26 mouse cellular contexts compared by ENCODE assay signal in the genomic region with DNA sequence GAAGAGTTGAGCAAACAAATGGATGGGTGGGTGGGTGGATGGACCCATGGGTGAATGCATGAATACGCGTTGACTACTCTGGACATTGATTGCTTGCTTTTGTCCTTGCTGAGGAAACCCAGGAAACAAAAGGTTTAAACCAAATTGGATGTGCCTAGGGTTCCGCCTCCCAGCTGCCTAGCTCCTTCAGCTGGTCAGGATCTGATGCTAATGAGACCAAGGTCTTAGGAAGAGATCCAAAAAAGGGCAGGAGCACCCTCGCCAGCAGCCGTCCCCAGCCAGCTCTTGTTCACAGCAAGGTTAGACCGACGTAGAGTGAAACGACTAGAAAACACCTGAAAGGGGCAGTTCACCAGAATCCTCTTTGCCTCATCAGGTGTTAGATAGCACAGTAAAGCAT. TPM values are rescaled to one million over a fixed set of nuclear protein-coding genes. Genes with fewer than 3 reads are reported as not detected.
DNase-seq lines count a peak whose midpoint lies in the region; ATAC-seq lines count a peak whose summit lies in the region.
"Had no signal": no experiment of that assay in that cellular context is flagged by ENCODE, and none has a peak within 500 bp of the region (broad histone marks: within the 10 kb centered on the region; RNA-seq: fewer than 3 reads in every experiment).

No protein-coding gene starts in this region.

- no peaks in the 10 kb centered on the region for H3K9me3 ChIP-seq in forebrain, embryonic 14.5 days (replicated peaks; ENCODE audit: control insufficient read depth, low read length)
- H3K9me3 ChIP-seq in forebrain, embryonic 11.5 days (ENCODE audit: control insufficient read depth, low read length) = no peaks in the 10 kb centered on the region
- H3K9me3 ChIP-seq in hindbrain, embryonic 12.5 days (replicated peaks) = no peaks in the 10 kb centered on the region
- H3K9me3 ChIP-seq in hindbrain, embryonic 14.5 days (ENCODE audit: control insufficient read depth, low read length) = no peaks in the 10 kb centered on the region
- no peaks in the 10 kb centered on the region for H3K9me3 ChIP-seq in midbrain, embryonic 15.5 days
- no peaks in the 10 kb centered on the region for H3K9me3 ChIP-seq in midbrain, embryonic 11.5 days (ENCODE audit: control insufficient read depth, low read length)
- H3K9me3 ChIP-seq: embryonic facial prominence, embryonic 12.5 days; heart, embryonic 12.5 days; kidney, embryonic 15.5 days; limb, embryonic 12.5 days; liver, embryonic 15.5 days had no signal

- intact Hi-C loops in left cerebral cortex, postnatal 14 days (cut with DNase I) = no loop called here

- peaks cover 22% of the 10 kb centered on the region for H3K4me1 ChIP-seq in forebrain, embryonic 14.5 days (ENCODE audit: control insufficient read depth, insufficient read depth, low read length)
- H3K4me1 ChIP-seq in forebrain, embryonic 11.5 days (replicated peaks; ENCODE audit: control insufficient read depth, insufficient read depth, low read length) = no peaks in the 10 kb centered on the region
- peaks cover 63% of the 10 kb centered on the region for H3K4me1 ChIP-seq in hindbrain, embryonic 12.5 days
- peaks cover 25% of the 10 kb centered on the region for H3K4me1 ChIP-seq in hindbrain, embryonic 14.5 days (replicated peaks; ENCODE audit: control insufficient read depth, insufficient read depth, low read length)
- H3K4me1 ChIP-seq in midbrain, embryonic 15.5 days = peaks cover 20% of the 10 kb centered on the region
- peaks cover 5% of the 10 kb centered on the region for H3K4me1 ChIP-seq in midbrain, embryonic 11.5 days (ENCODE audit: control insufficient read depth, insufficient read depth, low read length)
- H3K4me1 ChIP-seq: heart, embryonic 12.5 days; limb, embryonic 12.5 days; liver, embryonic 15.5 days had no signal

- no peak overlapping the region for H3K4me2 ChIP-seq in forebrain, embryonic 14.5 days (ENCODE audit: low read length)
- no peak overlapping the region for H3K4me2 ChIP-seq in forebrain, embryonic 11.5 days (ENCODE audit: low read depth, low read length, severe bottlenecking)
- no peak overlapping the region for H3K4me2 ChIP-seq in hindbrain, embryonic 12.5 days (replicated peaks)
- H3K4me2 ChIP-seq in hindbrain, embryonic 14.5 days (replicated peaks) = no peak overlapping the region
- no peak overlapping the region for H3K4me2 ChIP-seq in midbrain, embryonic 15.5 days
- no peak overlapping the region for H3K4me2 ChIP-seq in midbrain, embryonic 11.5 days
- H3K4me2 ChIP-seq: embryonic facial prominence, embryonic 12.5 days; heart, embryonic 12.5 days; kidney, embryonic 15.5 days; limb, embryonic 12.5 days; liver, embryonic 15.5 days; lung, embryonic 14.5 days had no signal

- WGBS in forebrain, embryonic 14.5 days = 35% methylated on average over 8 of the region's 8 CpGs
- WGBS in forebrain, embryonic 11.5 days = 59% methylated on average over 8 of the region's 8 CpGs
- 54% methylated on average over 8 of the region's 8 CpGs for WGBS in hindbrain, embryonic 12.5 days
- WGBS in hindbrain, embryonic 14.5 days = 43% methylated on average over 8 of the region's 8 CpGs
- WGBS in midbrain, embryonic 15.5 days = 57% methylated on average over 8 of the region's 8 CpGs
- 65% methylated on average over 8 of the region's 8 CpGs for WGBS in midbrain, embryonic 11.5 days

- no peak overlapping the region for H3K4me3 ChIP-seq in forebrain, embryonic 14.5 days (ENCODE audit: low read depth, low read length)
- no peak overlapping the region for H3K4me3 ChIP-seq in forebrain, embryonic 11.5 days (ENCODE audit: low read depth, low read length)
- H3K4me3 ChIP-seq in hindbrain, embryonic 12.5 days = no peak overlapping the region
- H3K4me3 ChIP-seq in hindbrain, embryonic 14.5 days (replicated peaks; ENCODE audit: low read length) = no peak overlapping the region
- no peak overlapping the region for H3K4me3 ChIP-seq in midbrain, embryonic 15.5 days
- no peak overlapping the region for H3K4me3 ChIP-seq in midbrain, embryonic 11.5 days (ENCODE audit: low read depth, low read length)
- H3K4me3 ChIP-seq: embryonic facial prominence, embryonic 12.5 days; heart, adult 2 months; heart, embryonic 12.5 days; kidney, embryonic 15.5 days; limb, embryonic 12.5 days; liver, embryonic 15.5 days had no signal

- peak; percentile 17 for DNase-seq in forebrain, embryonic 14.5 days (ENCODE audit: low spot score)
- no peak for DNase-seq in forebrain, embryonic 11.5 days (ENCODE audit: low spot score)
- DNase-seq in hindbrain, embryonic 14.5 days (ENCODE audit: low spot score) = no peak
- DNase-seq in midbrain, embryonic 11.5 days (ENCODE audit: low spot score, missing footprints) = no peak
- DNase-seq in left cerebral cortex, postnatal 14 days (ENCODE audit: low spot score in 2 of 2) = no peak
- DNase-seq: adrenal gland, postnatal 10 days; cerebellum, adult 11 months; cerebellum, adult 9-11 months; embryo, embryonic 11 days; gastrocnemius, postnatal 36 days; heart, adult 2 months; kidney, adult 18-20 months; kidney, postnatal 25 days; lung, embryonic 14.5 days; right cerebral cortex, postnatal 4 days; thymus, adult 18-20 months; thymus, postnatal 25 days had no signal

- ATAC-seq in forebrain, embryonic 14.5 days = no peak
- no peak for ATAC-seq in forebrain, embryonic 11.5 days (replicated peaks; ENCODE audit: low FRiP score)
- ATAC-seq in hindbrain, embryonic 12.5 days (ENCODE audit: low FRiP score) = no peak
- ATAC-seq in hindbrain, embryonic 14.5 days (ENCODE audit: low FRiP score) = no peak
- no peak for ATAC-seq in midbrain, embryonic 15.5 days (replicated peaks)
- ATAC-seq in midbrain, embryonic 11.5 days (ENCODE audit: low FRiP score) = no peak

- H3K9ac ChIP-seq in forebrain, embryonic 14.5 days (ENCODE audit: low read length) = no peak overlapping the region
- H3K9ac ChIP-seq in forebrain, embryonic 11.5 days (ENCODE audit: low read length) = no peak overlapping the region
- no peak overlapping the region for H3K9ac ChIP-seq in hindbrain, embryonic 12.5 days
- H3K9ac ChIP-seq in hindbrain, embryonic 14.5 days = no peak overlapping the region
- no peak overlapping the region for H3K9ac ChIP-seq in midbrain, embryonic 15.5 days
- no peak overlapping the region for H3K9ac ChIP-seq in midbrain, embryonic 11.5 days (ENCODE audit: low read length)
- H3K9ac ChIP-seq: embryonic facial prominence, embryonic 12.5 days; heart, embryonic 12.5 days; kidney, embryonic 15.5 days; limb, embryonic 12.5 days; liver, embryonic 15.5 days; lung, embryonic 14.5 days had no signal

- H3K27ac ChIP-seq in forebrain, embryonic 14.5 days (ENCODE audit: low read depth, low read length) = peak overlapping the region; percentile 58; the same call in 1 of the 2 replicates
- H3K27ac ChIP-seq in forebrain, embryonic 11.5 days (ENCODE audit: low read depth, low read length) = no peak overlapping the region
- H3K27ac ChIP-seq in hindbrain, embryonic 12.5 days = peak overlapping the region; percentile 52; the same call in 1 of the 2 replicates
- H3K27ac ChIP-seq in hindbrain, embryonic 14.5 days = no peak overlapping the region
- H3K27ac ChIP-seq in midbrain, embryonic 15.5 days = 0 out of 2 replicates have a peak overlapping the region, but pooled peaks have one; percentile 2
- H3K27ac ChIP-seq in midbrain, embryonic 11.5 days (ENCODE audit: low read depth, low read length) = no peak overlapping the region
- H3K27ac ChIP-seq: embryonic facial prominence, embryonic 12.5 days; heart, adult 2 months; kidney, embryonic 15.5 days; limb, embryonic 12.5 days; liver, embryonic 15.5 days; stomach, postnatal 0 days had no signal

- H3K36me3 ChIP-seq in forebrain, embryonic 14.5 days (ENCODE audit: control insufficient read depth, insufficient read depth, low read length) = no peaks in the 10 kb centered on the region
- no peaks in the 10 kb centered on the region for H3K36me3 ChIP-seq in forebrain, embryonic 11.5 days (ENCODE audit: control insufficient read depth, insufficient read depth, low read length)
- no peaks in the 10 kb centered on the region for H3K36me3 ChIP-seq in hindbrain, embryonic 12.5 days
- no peaks in the 10 kb centered on the region for H3K36me3 ChIP-seq in hindbrain, embryonic 14.5 days (replicated peaks; ENCODE audit: control insufficient read depth, insufficient read depth)
- no peaks in the 10 kb centered on the region for H3K36me3 ChIP-seq in midbrain, embryonic 15.5 days (replicated peaks)
- H3K36me3 ChIP-seq in midbrain, embryonic 11.5 days (ENCODE audit: control insufficient read depth, insufficient read depth, low read length) = no peaks in the 10 kb centered on the region
- H3K36me3 ChIP-seq: embryonic facial prominence, embryonic 12.5 days; G1E; heart, embryonic 12.5 days; kidney, embryonic 15.5 days; limb, embryonic 12.5 days; liver, embryonic 15.5 days had no signal

- H3K27me3 ChIP-seq in forebrain, embryonic 14.5 days (replicated peaks; ENCODE audit: control insufficient read depth, insufficient read depth, low read length) = no peaks in the 10 kb centered on the region
- no peaks in the 10 kb centered on the region for H3K27me3 ChIP-seq in forebrain, embryonic 11.5 days (ENCODE audit: control insufficient read depth, insufficient read depth, low read length)
- H3K27me3 ChIP-seq in hindbrain, embryonic 12.5 days = no peaks in the 10 kb centered on the region
- H3K27me3 ChIP-seq in hindbrain, embryonic 14.5 days (ENCODE audit: control insufficient read depth, insufficient read depth, low read length) = no peaks in the 10 kb centered on the region
- no peaks in the 10 kb centered on the region for H3K27me3 ChIP-seq in midbrain, embryonic 15.5 days (replicated peaks)
- H3K27me3 ChIP-seq in midbrain, embryonic 11.5 days (ENCODE audit: control insufficient read depth, insufficient read depth, low read length) = no peaks in the 10 kb centered on the region
- H3K27me3 ChIP-seq: embryonic facial prominence, embryonic 12.5 days; heart, embryonic 12.5 days; kidney, embryonic 15.5 days; limb, embryonic 12.5 days; liver, embryonic 15.5 days had no signal

RNA-seq across cellular contexts. Expression of a gene that starts 11.4 kb away (rescaled TPM):
- polyA plus RNA-seq in forebrain, embryonic 14.5 days (2014; fragmentation: Nextera tagmentation; extraction: Ambion mirVana) = 5.9 and 7.0 TPM in 2 replicates
- polyA plus RNA-seq in forebrain, embryonic 11.5 days (2014; fragmentation: Nextera tagmentation; extraction: Ambion mirVana) = 4.5 and 6.3 TPM in 2 replicates
- polyA plus RNA-seq in hindbrain, embryonic 12.5 days (2016; fragmentation: Nextera tagmentation; extraction: Ambion mirVana) = 11.6 and 13.8 TPM in 2 replicates
- 13.4 and 15.3 TPM in 2 replicates for polyA plus RNA-seq in hindbrain, embryonic 14.5 days (2014; fragmentation: Nextera tagmentation; extraction: Ambion mirVana)
- polyA plus RNA-seq in midbrain, embryonic 15.5 days (2015; fragmentation: Nextera tagmentation; extraction: Ambion mirVana) = 15.3 and 15.9 TPM in 2 replicates
- 6.7 and 7.1 TPM in 2 replicates for polyA plus RNA-seq in midbrain, embryonic 11.5 days (2014; fragmentation: Nextera tagmentation; extraction: Ambion mirVana)
- total RNA-seq in left cerebral cortex, postnatal 14 days (2021) = 10 to 100 TPM; 34.7 to 34.8 TPM
- polyA plus RNA-seq: G1E had no signal

Comparison
In these comparisons a context has a peak if more than half of its experiments do, and no peak if none do; other contexts are left out.
1. H3K27ac ChIP-seq: peak in forebrain, embryonic 14.5 days (single experiment), hindbrain, embryonic 12.5 days (single experiment) and midbrain, embryonic 15.5 days (single experiment); none in forebrain, embryonic 11.5 days (single experiment), hindbrain, embryonic 14.5 days (single experiment) and midbrain, embryonic 11.5 days (single experiment).